Mouse (Mus musculus) liver, postnatal 0 days (tissue): ENCODE results near the gene Rtn4r.

Source experiments
- CTCF ChIP-seq: sonication (generic); IDR thresholded peaks from 2 replicates; pipeline ENCODE4 v1.5.1; 2016; ENCODE audit warnings: antibody characterized with exemption, low read depth
- EP300 ChIP-seq: IDR thresholded peaks from 2 replicates; pipeline ENCODE4 v1.6.1; 2016; ENCODE audit warnings: antibody characterized with exemption, low read depth, mild to moderate bottlenecking

DNA sequence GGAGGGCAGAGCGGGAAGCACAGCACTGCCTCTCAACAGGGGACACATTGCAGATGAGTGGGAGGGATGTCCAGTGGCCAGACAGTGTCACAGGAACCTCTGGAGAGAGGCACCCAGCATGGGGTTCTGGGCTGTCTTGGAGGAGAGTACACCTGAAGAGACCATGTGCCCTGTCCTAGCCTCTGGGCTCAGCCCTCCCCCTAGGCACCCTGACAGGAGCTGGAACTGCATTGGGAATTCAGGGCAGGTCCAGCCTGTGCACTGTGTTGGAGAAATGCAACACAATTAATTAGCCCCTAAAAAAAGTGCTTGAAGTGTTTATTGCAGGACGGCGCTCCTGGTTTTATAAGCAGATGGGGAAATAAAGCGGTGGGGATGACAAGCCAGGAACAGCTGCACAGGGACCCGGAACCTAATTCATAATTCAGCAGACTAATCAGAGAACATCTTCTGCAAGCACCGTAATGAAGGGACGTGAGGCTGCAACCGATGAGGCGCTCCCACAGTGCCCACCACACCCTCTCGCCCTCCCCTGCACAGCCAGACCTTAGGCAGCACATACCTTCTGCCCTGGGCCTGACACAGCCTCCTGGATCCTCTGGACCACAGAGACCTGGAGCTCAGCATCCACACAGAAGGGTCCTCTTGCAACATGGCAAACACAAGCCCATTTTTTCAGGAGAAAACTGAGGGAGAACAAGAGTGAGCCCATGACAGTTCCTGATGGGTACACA, 71.1 kb downstream of the Rtn4r start:
- TF ChIP-seq CTCF: no peak
- no peak for TF ChIP-seq EP300
